Comparison of ENCODE assay signal across 8 mouse cellular contexts in genomic region chr16:32516006-32516962, GRCm38 (mm10). TPM values are rescaled to one million over a fixed set of nuclear protein-coding genes. Genes with fewer than 3 reads are reported as not detected.
DNase-seq lines count a peak whose midpoint lies in the region; ATAC-seq and TF ChIP-seq lines count a peak whose summit lies in the region.

No protein-coding gene starts in this region.

- peak overlapping the region; percentile 64 for H3K4me3 ChIP-seq in ES-Bruce4 (ENCODE audit: low read depth, low read length)
- H3K4me3 ChIP-seq in embryonic fibroblast, embryonic 13.5 days (ENCODE audit: insufficient read depth, low read length): no peak overlapping the region
- H3K4me3 ChIP-seq in intestine, embryonic 15.5 days (replicated peaks): 0 out of 2 replicates have a peak overlapping the region, but pooled peaks have one; percentile 9
- H3K4me3 ChIP-seq in liver, embryonic 12.5 days: 0 out of 2 replicates have a peak overlapping the region, but pooled peaks have one; percentile 14

- 25% methylated on average over 21 of the region's 21 CpGs for WGBS in intestine, embryonic 15.5 days
- WGBS in liver, embryonic 12.5 days (ENCODE audit: insufficient replicate concordance): 30% methylated on average over 21 of the region's 21 CpGs

- peak overlapping the region; percentile 58 for H3K9ac ChIP-seq in ES-Bruce4 (ENCODE audit: low read depth, poor library complexity, severe bottlenecking)
- H3K9ac ChIP-seq in intestine, embryonic 15.5 days: peak overlapping the region; percentile 36
- peak overlapping the region; percentile 66 for H3K9ac ChIP-seq in liver, embryonic 12.5 days

- peaks cover 9% of the 10 kb centered on the region for H3K4me1 ChIP-seq in ES-Bruce4 (ENCODE audit: control insufficient read depth, insufficient read depth, low read length)
- no peaks in the 10 kb centered on the region for H3K4me1 ChIP-seq in embryonic fibroblast, embryonic 13.5 days (ENCODE audit: control insufficient read depth, insufficient read depth, low read length)
- H3K4me1 ChIP-seq in intestine, embryonic 15.5 days (replicated peaks): peaks cover 26% of the 10 kb centered on the region
- peaks cover 100% of the 10 kb centered on the region for H3K4me1 ChIP-seq in liver, embryonic 12.5 days

- no peaks in the 10 kb centered on the region for H3K27me3 ChIP-seq in ES-Bruce4 (ENCODE audit: control insufficient read depth, insufficient read depth, low read length, poor library complexity, severe bottlenecking)
- H3K27me3 ChIP-seq in intestine, embryonic 15.5 days (replicated peaks): no peaks in the 10 kb centered on the region
- H3K27me3 ChIP-seq in liver, embryonic 12.5 days (replicated peaks): no peaks in the 10 kb centered on the region

- H3K36me3 ChIP-seq in ES-Bruce4 (ENCODE audit: control insufficient read depth, insufficient read depth, low read length, poor library complexity, severe bottlenecking): no peaks in the 10 kb centered on the region
- H3K36me3 ChIP-seq in intestine, embryonic 15.5 days: no peaks in the 10 kb centered on the region
- no peaks in the 10 kb centered on the region for H3K36me3 ChIP-seq in liver, embryonic 12.5 days

- peak overlapping the region; percentile 51 for H3K4me2 ChIP-seq in intestine, embryonic 15.5 days (replicated peaks)
- H3K4me2 ChIP-seq in liver, embryonic 12.5 days: peak overlapping the region; percentile 64

- no peak for TF ChIP-seq POLR2A in ES-Bruce4 (IDR thresholded peaks at IDR 0.05; ENCODE audit: insufficient read depth, low read length)
- TF ChIP-seq POLR2A in embryonic fibroblast, embryonic 13.5 days (IDR thresholded peaks at IDR 0.05; ENCODE audit: low read depth, low read length): peak; percentile 80

- no peak for TF ChIP-seq CTCF in ES-Bruce4 (IDR thresholded peaks at IDR 0.05; ENCODE audit: low read depth, low read length)
- TF ChIP-seq CTCF in embryonic fibroblast, embryonic 13.5 days (IDR thresholded peaks at IDR 0.05; ENCODE audit: borderline replicate concordance, insufficient read depth, low read length): no peak

- H3K9me3 ChIP-seq in ES-Bruce4 (replicated peaks; ENCODE audit: control insufficient read depth, insufficient read depth, low read length, poor library complexity, severe bottlenecking): no peaks in the 10 kb centered on the region
- no peaks in the 10 kb centered on the region for H3K9me3 ChIP-seq in intestine, embryonic 15.5 days
- no peaks in the 10 kb centered on the region for H3K9me3 ChIP-seq in liver, embryonic 12.5 days (replicated peaks)

- ATAC-seq in intestine, embryonic 15.5 days: peak; percentile 83
- ATAC-seq in liver, embryonic 12.5 days: peak; percentile 88

- peak overlapping the region; percentile 66 for H3K27ac ChIP-seq in ES-Bruce4 (ENCODE audit: insufficient read depth, low read length)
- peak overlapping the region; percentile 29 for H3K27ac ChIP-seq in embryonic fibroblast, embryonic 13.5 days (ENCODE audit: insufficient read depth, low read length)
- H3K27ac ChIP-seq in intestine, embryonic 15.5 days: peak overlapping the region; percentile 75
- H3K27ac ChIP-seq in liver, embryonic 12.5 days: peak overlapping the region; percentile 100

- 0 out of 2 replicates have a peak, but pooled peaks have one; percentile 18 for TF ChIP-seq EP300 in ES-Bruce4 (IDR thresholded peaks at IDR 0.05; ENCODE audit: insufficient read depth, low read depth, low read length)

- DNase-seq in 3T3-L1 (ENCODE audit: low read depth, low spot score): peak; percentile 11
- DNase-seq in right cerebral cortex, adult 2 months (ENCODE audit: low spot score in 2 of 2): peak; percentile 84 to 91
- no peak for DNase-seq in cerebellum, adult 8-10 months
- DNase-seq in kidney, postnatal 14 days: no peak

RNA-seq across cellular contexts. Expression of gene Zdhhc19, which starts 20.2 kb away (rescaled TPM):
- not detected in 2 replicates for polyA plus RNA-seq in ES-Bruce4 (2011; ENCODE audit: insufficient read depth, insufficient read length, low read depth, missing spikeins)
- polyA plus RNA-seq in embryonic fibroblast, embryonic 13.5 days (2011; ENCODE audit: insufficient read length, low read depth, missing spikeins): not detected in 2 replicates
- 1.1 and 1.2 TPM in 2 replicates for polyA plus RNA-seq in intestine, embryonic 15.5 days (2015; fragmentation: Nextera tagmentation; extraction: Ambion mirVana)
- not detected in 2 replicates for polyA plus RNA-seq in liver, embryonic 12.5 days (2016; fragmentation: Nextera tagmentation; extraction: Ambion mirVana)

RNA-seq across cellular contexts. Expression of gene Slc51a, which starts 28.6 kb away (rescaled TPM):
- polyA plus RNA-seq in ES-Bruce4 (2011; ENCODE audit: insufficient read depth, insufficient read length, low read depth, missing spikeins): not detected in 2 replicates
- 0.19 TPM in 1 of 2 replicates, not detected in the other for polyA plus RNA-seq in embryonic fibroblast, embryonic 13.5 days (2011; ENCODE audit: insufficient read length, low read depth, missing spikeins)
- 97.1 and 104 TPM in 2 replicates for polyA plus RNA-seq in intestine, embryonic 15.5 days (2015; fragmentation: Nextera tagmentation; extraction: Ambion mirVana)
- polyA plus RNA-seq in liver, embryonic 12.5 days (2016; fragmentation: Nextera tagmentation; extraction: Ambion mirVana): 0.57 and 0.66 TPM in 2 replicates

Comparison
In these comparisons a context has a peak if more than half of its experiments do, and no peak if none do; other contexts are left out.
1. DNase-seq: peak in 3T3-L1 (single experiment) and right cerebral cortex, adult 2 months (2 of 2); none in cerebellum, adult 8-10 months (single experiment) and kidney, postnatal 14 days (single experiment).
2. H3K27ac ChIP-seq: peak in every context shown above with its lines; median percentile 100 in liver, embryonic 12.5 days; 75 in intestine, embryonic 15.5 days; 66 in ES-Bruce4; 29 in embryonic fibroblast, embryonic 13.5 days.
3. RNA of gene Slc51a, which starts 28.6 kb away (polyA plus RNA-seq): 97.1 to 104 TPM in intestine, embryonic 15.5 days; 0.57 to 0.66 TPM in liver, embryonic 12.5 days, 0.19 TPM in embryonic fibroblast, embryonic 13.5 days and not detected in ES-Bruce4; every median in the first group is over 10 times any median in the second.
4. Peak in every context shown above with its lines, with median percentiles within 50 percentile points of each other: H3K9ac ChIP-seq.